Mouse (Mus musculus) liver, embryonic 14.5 days (tissue): ENCODE data around the gene Hat1. TPM values are rescaled to one million over a fixed set of nuclear protein-coding genes. Genes with fewer than 3 reads are reported as not detected.

Source experiments
- ATAC-seq: fragments of 200-750 bp; cut with Nextera tagmentation; 2 replicates; pipeline ENCODE4 v1.8.0; 2017; ENCODE audit warnings: moderate number of reproducible peaks, mild to moderate bottlenecking, moderate library complexity; ENCODE audit not compliant: insufficient read depth
- DNase-seq, 3 experiments: peaks; one replicate each; pipeline ENCODE4 v3.0.0-alpha.2; 2012 to 2013; ENCODE audit warnings: low read depth in 3 of 3, low spot score in 3 of 3
- H3K27ac ChIP-seq: fragments of 300-500 bp; sonication (generic); 2 replicates; pipeline ENCODE4 v1.5.1; 2014; ENCODE audit warnings: moderate library complexity, mild to moderate bottlenecking, control low read depth, inconsistent platforms
- H3K27me3 ChIP-seq: fragments of 300-500 bp; sonication (generic); 2 replicates; pipeline ENCODE4 v1.6.1; 2014; ENCODE audit warnings: mild to moderate bottlenecking, low read length, moderate library complexity; ENCODE audit not compliant: control insufficient read depth, insufficient read depth
- H3K36me3 ChIP-seq: fragments of 300-500 bp; sonication (generic); replicated peaks from 2 replicates; pipeline ENCODE4 v1.6.1; 2014; ENCODE audit warnings: low read depth; ENCODE audit not compliant: control insufficient read depth, insufficient read depth
- H3K4me1 ChIP-seq, 2 experiments: fragments of 200-500 bp in 1 of 2; fragments of 300-500 bp in 1 of 2; sonication (generic) in 1 of 2; replicated peaks; 2 replicates each; pipeline ENCODE4 v1.6.1; 2012 to 2014; ENCODE audit warnings: antibody characterized with exemption in 1 of 2, inconsistent platforms in 1 of 2, low read length in 1 of 2; ENCODE audit not compliant: control insufficient read depth in 2 of 2, insufficient read depth in 2 of 2
- H3K4me2 ChIP-seq: fragments of 300-500 bp; sonication (generic); 2 replicates; pipeline ENCODE4 v1.6.1; 2014; ENCODE audit warnings: low read depth, mild to moderate bottlenecking, control low read depth, moderate library complexity
- H3K4me3 ChIP-seq, 2 experiments: fragments of 200-500 bp in 1 of 2; fragments of 300-500 bp in 1 of 2; sonication (generic) in 1 of 2; 2 replicates each; pipeline ENCODE4 v1.5.1; 2012 to 2014; ENCODE audit warnings: low read depth in 2 of 2, low read length in 2 of 2, mild to moderate bottlenecking in 2 of 2, control low read depth in 1 of 2, inconsistent platforms in 1 of 2, moderate library complexity in 1 of 2; ENCODE audit not compliant: insufficient read depth in 1 of 2
- H3K9ac ChIP-seq: fragments of 300-500 bp; sonication (generic); replicated peaks from 2 replicates; pipeline ENCODE4 v1.6.1; 2014; ENCODE audit warnings: mild to moderate bottlenecking, control low read depth, moderate library complexity
- H3K9me3 ChIP-seq: fragments of 300-500 bp; sonication (generic); 2 replicates; pipeline ENCODE4 v1.6.1; 2016; ENCODE audit warnings: low read length, mixed read lengths; ENCODE audit not compliant: control insufficient read depth
- CTCF ChIP-seq: IDR thresholded peaks from 2 replicates; pipeline ENCODE4 v1.5.1; 2016; ENCODE audit warnings: antibody characterized with exemption, low read depth, control low read depth
- EP300 ChIP-seq: IDR thresholded peaks from 2 replicates; pipeline ENCODE4 v1.6.1; 2016; ENCODE audit warnings: antibody characterized with exemption, low read depth
- WGBS: fragments of 180-500 bp; shearing (Covaris S2); extraction: QIAGEN DNeasy Blood & Tissue Kit; methylation state at CpG from one replicate; pipeline ENCODE4 v1.1.7; 2014; ENCODE audit not compliant: insufficient replicate concordance; 5-methylcytosine and 5-hydroxymethylcytosine counted together
- polyA plus RNA-seq, 2 experiments: library from polyadenylated mRNA; depleted of rRNA in 1 of 2; stranded (reverse) in 1 of 2; unstranded in 1 of 2; fragments of >200 nt; fragmentation: Nextera tagmentation in 1 of 2; extraction: Ambion mirVana in 1 of 2; gene quantifications; 2 replicates each; pipeline versions ENCODE4 v1.2.1 to v1.2.3; 2012 to 2014

Gene Hat1
- polyA plus RNA-seq, 2 experiments, result 69.4 to 120 TPM

DNA sequence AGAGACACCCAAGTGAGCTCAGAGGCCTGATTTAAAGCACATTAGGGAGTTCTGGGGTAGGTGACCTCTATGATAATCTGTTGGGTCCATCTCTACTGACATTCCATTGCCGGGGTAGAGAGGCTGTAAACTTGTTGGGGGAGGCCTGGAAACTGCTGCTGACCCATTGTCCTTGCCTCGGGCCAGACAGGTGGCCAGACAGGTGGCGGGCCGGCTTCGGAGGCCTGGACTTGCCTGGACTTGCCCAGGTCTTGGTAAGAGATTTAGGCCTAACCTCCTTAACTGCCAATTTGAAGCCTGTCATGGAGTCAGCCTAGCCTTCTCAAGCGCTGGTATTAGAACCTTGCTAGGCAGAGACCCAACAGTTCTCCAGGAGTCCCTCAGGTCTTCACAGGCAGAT, 992 bp upstream of the Hat1 start:
- ATAC-seq (no peak), DNase-seq (no peak)
- TF ChIP-seq CTCF (no peak), EP300 (no peak)
- Histone ChIP-seq H3K27me3 (no peaks in the 10 kb centered on the region), H3K27ac (no peak overlapping the region), H3K9ac (no peak overlapping the region), H3K4me1 (peaks cover 4% of the 10 kb centered on the region in 2 experiments; a peak in 3 of 4 replicates), H3K4me3 (no peak overlapping the region), H3K4me2 (no peak overlapping the region), H3K36me3 (peaks cover 14% of the 10 kb centered on the region), H3K9me3 (no peaks in the 10 kb centered on the region)
- WGBS, result 79% methylated on average over 6 of the region's 6 CpGs

DNA sequence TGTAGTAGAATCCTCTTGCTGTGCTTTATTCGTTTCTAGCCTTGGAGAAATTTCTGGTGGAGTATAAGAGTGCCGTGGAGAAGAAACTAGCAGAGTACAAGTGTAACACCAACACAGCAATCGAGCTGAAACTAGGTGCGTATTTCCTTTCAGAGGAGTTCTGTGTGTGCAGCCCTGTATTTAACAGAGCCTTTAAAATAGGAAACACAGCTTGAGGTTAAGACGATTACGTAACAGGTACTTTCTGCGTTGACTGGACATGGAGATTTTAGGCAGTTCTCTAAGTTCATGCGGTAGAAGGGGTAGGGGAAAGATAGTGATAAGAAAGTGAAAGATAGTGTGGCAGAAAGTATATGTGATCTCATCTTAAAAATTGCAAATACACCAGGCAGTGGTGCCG, 1.1 kb downstream of the Hat1 start:
- 11% methylated on average over 9 of the region's 9 CpGs for WGBS
- Histone ChIP-seq H3K27ac (peak overlapping the region; percentile 47), H3K27me3 (no peaks in the 10 kb centered on the region), H3K4me2 (peak overlapping the region; percentile 82), H3K9ac (peak overlapping the region; percentile 84), H3K9me3 (no peaks in the 10 kb centered on the region), H3K36me3 (peaks cover 22% of the 10 kb centered on the region), H3K4me3 (peak overlapping the region; percentile 87 to 91), H3K4me1 (peaks cover 4% of the 10 kb centered on the region in 2 experiments; a peak in 3 of 4 replicates)
- DNase-seq, result peak in 1 of 3 experiments; percentile 29
- no peak for TF ChIP-seq CTCF
- TF ChIP-seq EP300, result no peak
- ATAC-seq, result no peak

DNA sequence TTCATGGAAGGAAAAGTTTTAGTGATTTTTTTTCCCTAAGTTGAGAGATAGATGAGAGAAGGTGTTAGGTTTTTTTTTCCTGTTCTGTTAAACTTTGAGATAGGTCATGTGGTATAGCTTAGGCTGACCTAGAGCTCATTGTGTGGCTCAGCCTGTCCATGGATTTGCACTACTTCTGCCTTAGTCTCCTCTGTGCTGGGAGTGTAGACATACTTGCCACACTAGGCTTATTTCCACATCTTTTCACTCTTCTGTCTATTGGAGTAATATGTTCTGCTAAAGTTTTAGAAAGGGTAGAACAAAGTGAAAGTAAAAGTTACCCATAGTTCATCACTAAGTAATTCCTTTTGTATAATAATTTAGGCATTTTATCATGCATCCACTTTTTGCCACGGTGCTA, 16.9 kb downstream of the Hat1 start:
- Histone ChIP-seq H3K4me3 (no peak overlapping the region), H3K27ac (no peak overlapping the region), H3K4me1 (no peaks in the 10 kb centered on the region), H3K9ac (no peak overlapping the region), H3K4me2 (no peak overlapping the region), H3K27me3 (no peaks in the 10 kb centered on the region), H3K9me3 (no peaks in the 10 kb centered on the region), H3K36me3 (peaks cover 13% of the 10 kb centered on the region)
- 79% methylated on average over 1 of the region's 1 CpGs for WGBS
- TF ChIP-seq CTCF, result no peak
- no peak for TF ChIP-seq EP300
- no peak for DNase-seq
- ATAC-seq, result no peak

DNA sequence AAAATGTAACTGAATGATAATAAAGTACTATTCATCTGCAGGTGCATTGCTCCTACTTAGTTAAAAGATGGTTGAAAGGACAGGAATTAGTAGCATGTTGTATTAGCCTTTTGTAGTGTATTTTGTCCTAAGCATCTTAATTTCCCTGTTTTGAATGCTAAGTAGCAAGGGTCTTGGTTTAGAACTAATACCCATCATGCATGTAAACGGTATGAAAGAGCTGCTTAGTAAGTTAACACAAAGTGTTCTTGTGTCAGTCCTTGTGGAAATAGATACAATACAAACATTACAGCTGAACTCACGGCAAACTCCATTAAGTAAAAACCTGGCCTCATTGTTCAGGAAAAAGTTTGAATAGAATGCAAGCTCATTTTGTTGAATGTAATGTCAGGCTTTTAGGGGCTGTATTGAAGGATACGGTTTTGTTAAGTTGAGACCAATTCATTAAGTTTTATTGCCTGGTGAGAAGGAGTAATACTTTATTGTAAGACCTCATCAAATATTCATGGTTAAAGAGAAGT, 30.1 kb downstream of the Hat1 start:
- Histone ChIP-seq H3K9me3 (no peaks in the 10 kb centered on the region), H3K27me3 (no peaks in the 10 kb centered on the region), H3K4me3 (no peak overlapping the region), H3K27ac (no peak overlapping the region), H3K36me3 (peaks cover 23% of the 10 kb centered on the region), H3K4me2 (no peak overlapping the region), H3K9ac (no peak overlapping the region), H3K4me1 (no peaks in the 10 kb centered on the region)
- DNase-seq (no peak), ATAC-seq (no peak)
- no peak for TF ChIP-seq CTCF
- no peak for TF ChIP-seq EP300
- WGBS, result 86% methylated on average over 3 of the region's 3 CpGs

DNA sequence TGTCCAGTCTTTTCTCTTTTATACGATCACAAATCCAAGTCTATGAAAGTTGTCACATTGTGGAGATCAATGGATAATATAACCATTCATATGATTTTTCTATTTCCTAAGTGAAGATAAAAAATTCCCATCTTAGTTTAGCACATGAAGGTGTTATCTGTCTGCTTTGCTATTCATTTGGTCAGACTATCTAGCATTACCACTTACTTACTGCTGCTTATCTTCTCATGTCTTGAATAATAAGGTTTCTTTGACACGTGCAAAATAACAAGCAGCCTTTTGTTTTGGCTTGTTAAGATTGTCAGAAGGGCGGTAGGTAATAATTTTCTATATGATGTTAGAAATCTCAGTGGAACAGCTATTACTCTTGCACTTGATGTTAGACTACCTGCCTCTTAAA, 30.6 kb downstream of the Hat1 start:
- H3K27me3 ChIP-seq, result no peaks in the 10 kb centered on the region
- H3K9ac ChIP-seq, result no peak overlapping the region
- H3K36me3 ChIP-seq, result peaks cover 28% of the 10 kb centered on the region
- no peak overlapping the region for H3K4me3 ChIP-seq
- 32% methylated on average over 3 of the region's 3 CpGs for WGBS
- no peak for ATAC-seq
- peak; percentile 44 for TF ChIP-seq EP300
- no peak for TF ChIP-seq CTCF
- no peak for DNase-seq
- no peaks in the 10 kb centered on the region for H3K9me3 ChIP-seq
- no peak overlapping the region for H3K4me2 ChIP-seq
- H3K4me1 ChIP-seq, result peaks cover 2% of the 10 kb centered on the region in 2 experiments; a peak in 3 of 4 replicates
- H3K27ac ChIP-seq, result no peak overlapping the region
